Mouse (Mus musculus): ENCODE measurements at regions not wholly inside any gene's neighbourhood (a gene's known extent, or its start where the extent isn't known, plus 50 kb on each side); places are given as distances from the start of the nearest gene placed in this dataset.

DNA sequence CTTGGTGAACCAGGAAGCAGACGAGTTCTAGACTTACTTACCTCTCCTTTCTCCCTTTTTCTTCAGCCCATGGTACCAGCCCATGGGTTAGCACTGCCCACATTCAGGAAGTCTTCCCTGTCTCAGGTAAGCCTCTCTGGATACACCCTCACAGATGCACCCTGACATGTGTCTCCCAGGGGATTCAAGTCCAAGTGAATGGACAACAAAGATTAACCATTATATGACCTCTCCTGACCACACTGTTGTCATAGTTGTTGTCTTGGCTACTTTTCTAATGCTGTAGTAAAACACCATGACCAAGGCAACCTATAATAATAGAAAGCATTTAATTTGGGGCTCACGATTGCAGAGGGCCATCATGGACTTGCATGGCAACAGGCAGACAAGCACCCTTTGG is 98.8 kb upstream of the Vash1 start:
- DNase-seq = no peak

DNA sequence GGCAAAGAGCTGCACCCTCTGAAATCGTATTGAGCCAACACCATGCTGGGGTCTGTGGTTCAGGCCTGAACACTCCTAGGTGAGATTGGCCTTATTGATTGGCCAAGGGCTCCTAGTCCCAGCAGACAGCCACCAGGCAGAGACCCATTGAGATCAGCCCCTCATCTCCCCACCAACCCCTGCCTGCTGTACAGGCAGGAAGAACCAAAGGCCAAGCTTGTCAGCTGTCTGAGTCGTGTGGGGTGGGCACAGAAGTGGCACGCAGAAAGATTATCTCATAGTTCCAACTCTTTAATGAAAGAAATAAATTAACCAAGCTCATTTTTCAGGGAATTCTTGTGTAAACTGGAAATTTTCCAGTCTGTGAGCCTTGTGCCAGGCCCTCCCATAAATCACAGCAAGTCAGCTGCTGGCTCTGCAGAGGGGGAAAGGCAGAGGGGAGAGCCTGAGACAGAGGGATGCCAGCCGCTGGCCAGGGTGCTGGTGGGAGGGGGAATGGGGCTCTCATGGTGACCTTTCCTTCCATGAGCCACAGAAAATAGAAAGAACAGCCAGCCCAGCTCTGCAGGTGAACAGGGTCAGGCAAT is 98.3 kb upstream of the Vash1 start:
- no peak for DNase-seq

DNA sequence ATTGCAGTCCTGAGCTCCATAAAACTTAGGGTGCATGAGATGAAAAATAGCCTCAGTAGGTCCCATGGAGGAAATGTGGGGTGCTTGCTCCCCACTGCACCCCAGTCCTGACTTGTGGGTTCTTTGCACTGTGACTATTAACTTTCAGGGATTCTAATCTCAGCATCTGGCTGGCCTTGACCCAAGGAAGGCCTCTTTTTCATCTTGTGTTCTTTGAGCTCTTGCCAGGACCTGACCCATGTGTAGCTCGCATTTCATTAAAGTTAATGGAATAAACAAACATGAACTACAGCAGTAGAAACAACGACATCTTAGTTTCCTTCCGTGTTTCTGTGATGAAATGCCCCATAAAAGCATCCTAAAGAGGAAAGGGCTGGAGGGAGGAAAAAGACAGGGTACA is 96.4 kb upstream of the Vash1 start:
- no peak for DNase-seq

DNA sequence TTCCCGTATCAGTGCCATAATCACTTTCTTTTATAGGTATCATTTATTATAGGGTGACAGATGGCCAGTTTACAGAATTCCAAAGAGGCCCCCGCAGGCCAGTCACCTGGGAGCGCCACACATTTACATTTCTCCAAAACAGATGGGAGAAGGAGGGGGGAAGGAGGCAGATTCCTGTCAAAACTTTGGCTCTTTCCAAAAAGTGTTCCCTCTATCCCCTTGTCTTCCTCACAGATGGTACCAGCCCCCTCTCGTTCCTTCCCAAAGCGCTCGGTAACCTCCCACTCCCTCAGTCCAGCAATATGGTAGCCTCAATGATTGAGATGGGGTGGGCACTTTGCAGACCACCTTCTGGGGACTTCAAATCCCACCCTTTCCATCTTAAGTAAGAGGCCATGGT is 90.5 kb upstream of the Vash1 start:
- DNase-seq = no peak

DNA sequence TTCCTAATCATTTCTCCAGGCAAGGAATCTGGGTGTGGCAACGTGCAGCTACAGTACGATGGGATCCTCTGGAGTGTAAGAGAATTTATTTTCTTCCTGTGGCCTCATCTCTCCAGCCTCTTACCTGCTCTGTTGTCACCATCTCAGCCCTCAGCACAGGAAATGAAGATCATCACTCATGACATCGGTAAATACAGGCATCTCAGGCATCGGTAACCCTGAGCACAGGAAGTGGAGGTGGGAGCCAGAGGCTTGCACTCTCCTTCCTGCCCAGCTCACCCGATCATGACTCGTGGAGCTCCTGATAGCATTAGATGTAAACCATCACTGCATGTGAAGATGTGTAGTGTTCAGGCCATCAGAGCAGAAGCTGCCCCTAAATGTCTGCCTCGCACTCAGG is 86.0 kb upstream of the Vash1 start:
- DNase-seq = no peak

DNA sequence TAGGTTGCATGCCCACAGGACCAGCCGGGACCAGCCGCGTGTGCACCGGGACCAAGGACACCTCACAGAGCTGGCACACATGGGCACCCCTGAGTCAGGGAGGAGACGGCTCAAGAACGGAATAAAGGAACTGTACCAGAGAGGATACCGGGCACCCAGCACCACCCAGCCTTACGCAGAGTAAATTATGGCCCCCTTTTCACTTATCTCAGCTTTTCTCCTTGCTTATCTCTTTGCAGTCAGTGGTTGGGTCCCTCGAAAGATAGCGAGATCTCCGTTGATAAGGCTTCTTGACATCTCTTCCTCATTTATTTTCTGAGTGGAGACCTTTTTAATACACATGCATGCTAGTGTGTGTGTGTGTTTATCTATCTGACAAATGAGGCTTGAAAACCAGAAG is 83.9 kb upstream of the Vash1 start:
- no peak for DNase-seq

DNA sequence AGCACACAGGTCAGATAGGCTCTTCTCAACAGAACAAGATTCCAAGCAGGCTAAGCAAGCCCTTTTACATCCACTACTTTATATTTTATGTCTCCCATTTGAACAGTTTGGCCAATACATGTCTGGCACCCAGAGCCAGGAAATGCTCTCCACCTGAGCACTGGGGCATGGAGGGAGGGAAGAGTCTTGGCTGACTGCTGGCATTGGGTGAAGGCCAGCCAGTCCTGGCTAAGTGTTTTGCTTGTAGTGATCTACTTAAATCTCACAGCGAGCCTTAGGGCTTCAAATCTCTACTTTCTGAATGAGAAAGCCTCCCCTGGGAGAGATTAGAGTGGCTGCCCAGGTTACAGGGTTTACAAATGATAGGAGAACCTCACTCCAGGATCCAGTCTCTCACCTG is 78.5 kb upstream of the Vash1 start:
- DNase-seq = no peak

DNA sequence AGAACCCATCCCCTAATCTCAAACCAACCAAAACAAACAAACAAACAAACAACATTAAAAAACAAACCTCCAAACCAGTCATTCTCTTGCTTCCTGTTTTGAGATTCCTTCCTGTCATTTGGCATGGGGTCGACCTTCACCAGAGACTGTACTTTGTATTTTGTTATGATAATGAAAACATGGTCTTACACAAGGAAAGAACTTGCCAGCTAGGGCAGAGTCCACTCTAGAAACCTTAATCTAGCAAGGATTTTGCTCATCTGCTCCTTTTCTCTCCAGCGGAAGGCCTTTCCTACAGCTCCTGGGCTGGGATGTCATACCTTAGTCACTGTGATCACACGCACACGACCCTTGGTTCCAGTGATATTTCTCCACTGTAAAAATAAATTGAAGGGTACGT is 75.0 kb upstream of the Vash1 start:
- DNase-seq = no peak

DNA sequence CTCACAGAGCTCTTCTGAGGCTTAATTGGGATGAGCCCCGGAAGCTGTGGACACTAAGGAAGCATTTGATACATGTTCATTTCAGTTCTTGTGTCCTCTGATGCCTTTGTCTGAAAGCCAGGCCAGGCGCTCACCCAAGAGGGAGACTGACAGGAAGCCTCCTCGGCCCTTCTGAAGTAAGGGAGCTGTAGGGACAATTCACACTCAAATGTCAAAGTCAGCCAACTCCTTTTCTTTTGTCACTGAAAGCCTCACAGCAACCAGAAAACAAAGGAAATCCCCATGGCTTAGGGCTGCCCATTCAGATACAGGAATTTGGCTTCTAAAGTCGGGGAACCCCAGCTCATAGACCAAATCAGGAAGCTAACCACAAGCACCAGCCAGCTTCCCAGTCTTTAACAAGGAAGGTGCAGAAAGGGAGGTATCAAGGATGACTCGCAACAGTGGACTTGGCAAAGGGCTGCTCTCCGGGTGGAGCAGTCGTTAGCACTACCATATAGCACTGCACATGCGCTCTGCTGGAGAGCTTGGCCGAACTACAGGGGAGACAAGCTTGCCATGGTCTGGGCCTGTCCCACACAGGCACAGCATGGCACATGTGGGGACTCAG is 66.0 kb upstream of the Vash1 start:
- DNase-seq = peak; percentile 35

DNA sequence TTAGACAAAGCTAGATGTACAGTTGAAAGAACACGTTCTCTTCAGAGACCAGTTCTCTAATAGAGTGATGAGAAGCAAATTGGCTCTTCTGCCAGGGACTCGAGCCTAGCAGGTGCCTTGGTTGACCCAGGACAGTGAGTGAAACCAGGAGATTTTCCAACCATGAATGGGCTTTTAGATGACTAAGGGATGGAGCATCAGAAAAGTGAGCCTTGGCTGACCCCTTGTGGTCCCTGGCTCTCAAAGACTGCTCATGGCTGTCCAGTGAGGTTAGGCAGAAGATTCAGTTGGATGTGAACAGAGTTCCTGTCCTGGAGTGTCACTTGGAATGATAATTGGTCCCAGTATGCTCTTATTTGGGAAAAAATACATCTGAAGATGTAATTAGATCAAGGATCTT is 64.3 kb upstream of the Vash1 start:
- DNase-seq = peak; percentile 59

DNA sequence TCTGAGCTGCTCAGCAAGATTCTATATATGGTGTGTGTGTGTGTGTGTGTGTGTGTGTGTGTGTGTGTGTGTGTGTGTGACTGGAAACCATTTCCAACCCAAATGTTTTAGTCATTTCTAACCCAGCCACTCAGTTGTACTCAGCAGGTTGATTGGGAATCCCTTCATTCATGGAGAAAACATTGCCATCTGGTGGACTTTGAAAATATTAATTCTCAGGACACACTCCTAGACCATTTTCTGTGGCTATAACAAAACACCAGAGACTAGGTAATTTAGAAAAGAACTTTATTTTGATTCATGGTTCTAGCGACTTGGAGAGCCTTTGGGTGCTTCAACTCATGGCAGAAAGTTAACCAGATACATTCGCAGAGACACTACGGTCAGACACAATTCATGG is 62.2 kb upstream of the Vash1 start:
- DNase-seq = no peak

DNA sequence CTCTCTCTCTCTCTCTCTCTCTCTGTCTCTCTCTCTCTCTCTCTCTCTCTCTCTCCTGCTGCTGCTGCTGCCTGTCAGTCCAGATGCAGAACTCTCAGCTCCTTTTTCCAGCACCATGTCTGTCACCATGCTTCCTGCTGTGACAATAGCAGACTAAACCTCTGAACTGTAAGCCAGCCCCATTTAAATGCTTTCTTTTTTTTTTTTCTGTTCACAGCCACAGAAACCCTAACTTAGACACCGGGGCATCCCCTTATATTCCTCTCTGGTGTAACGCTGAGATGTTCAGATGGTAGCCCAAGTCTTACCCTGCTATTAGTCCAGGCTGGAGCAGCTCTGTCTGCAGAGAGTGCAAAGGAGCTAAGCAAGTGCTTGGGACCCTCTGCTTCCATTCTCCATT is 54.3 kb upstream of the Vash1 start:
- DNase-seq = no peak

DNA sequence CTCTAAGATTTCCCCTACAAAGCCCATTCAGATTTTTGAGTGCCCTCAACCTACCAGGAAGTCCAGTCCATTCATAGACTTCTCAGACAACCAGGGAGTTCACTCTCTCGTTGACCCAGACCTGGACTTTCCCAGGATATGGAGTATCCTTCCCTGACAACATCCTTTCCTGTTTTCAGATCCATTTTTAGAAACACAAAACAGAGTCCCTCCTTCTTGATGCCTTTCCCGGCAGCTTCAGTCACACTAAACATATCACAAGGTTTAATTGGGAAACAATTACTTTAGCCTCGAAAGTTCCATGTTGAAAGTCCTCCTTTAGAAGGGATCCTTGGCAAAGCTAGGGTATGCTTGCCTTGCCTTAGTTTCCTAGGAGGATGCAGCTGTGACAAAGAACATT is 51.8 kb upstream of the Vash1 start:
- no peak for DNase-seq

DNA sequence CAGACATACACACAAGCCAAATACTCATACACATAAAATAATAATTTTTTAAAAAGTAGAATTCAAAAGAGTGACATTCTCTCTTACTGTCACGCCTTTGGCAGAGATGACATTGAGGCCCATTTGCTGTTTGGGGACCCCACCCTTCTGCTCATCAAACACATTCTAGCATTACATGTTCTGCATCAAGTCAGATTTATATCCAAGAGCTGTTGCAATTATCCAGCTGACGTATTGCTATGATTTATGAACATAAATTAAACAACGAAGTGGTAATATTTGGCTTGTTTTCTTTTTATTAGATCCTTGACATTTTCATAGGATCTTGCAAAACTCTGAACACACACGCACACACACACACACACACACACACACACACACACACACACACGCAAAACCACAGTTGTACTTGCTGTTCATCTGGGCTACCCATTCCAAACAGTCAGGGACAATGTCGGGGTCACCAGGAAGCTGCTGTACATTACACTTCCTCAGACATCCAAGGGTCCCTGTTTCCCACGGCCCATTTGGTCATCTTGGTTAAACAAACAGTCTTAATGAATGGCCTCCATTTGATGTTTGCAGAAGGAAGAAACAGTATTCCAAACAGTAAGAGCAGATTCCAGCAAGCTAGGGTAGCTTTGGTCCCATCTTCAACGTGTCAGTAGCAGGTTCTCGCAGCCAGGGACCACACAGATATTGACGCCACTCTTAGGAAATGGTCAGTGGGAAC is 50.3 kb upstream of the Vash1 start:
- no peak for DNase-seq
